Mouse (Mus musculus): ENCODE data around the gene Rag2.

GRCm38 (mm10) chr2:101624526-101624925, at the start of gene Rag2:
- TF ChIP-seq POLR2A (IDR thresholded peaks at IDR 0.05; ENCODE audit: insufficient read depth, low read depth, low read length), result no peak
- TF ChIP-seq CTCF (IDR thresholded peaks at IDR 0.05), result no peak

Data from heart, adult 2 months (tissue).